Mouse (Mus musculus) urinary bladder, postnatal 10 days (tissue): ENCODE data around the gene Usp6nl.

Experiments used
- DNase-seq: peaks from one replicate; pipeline ENCODE4 v3.0.0; 2022; ENCODE audit warnings: low spot score

The Usp6nl gene

GRCm38 (mm10) chr2:6322376-6322901, at the start of gene Usp6nl:
Usp6nl (plus strand) TSS chr2:6322667.
- DNase-seq: peak; percentile 75

- DNase-seq: no peak
These were observed 49.0 kb upstream of the Usp6nl start for GRCm38 (mm10) chr2:6273392-6273845.

- DNase-seq: no peak
These were observed 43.5 kb upstream of the Usp6nl start for GRCm38 (mm10) chr2:6278813-6279530.

- DNase-seq: no peak
These were observed 42.7 kb upstream of the Usp6nl start for GRCm38 (mm10) chr2:6279614-6280301.

- no peak for DNase-seq
These were observed 38.9 kb upstream of the Usp6nl start for GRCm38 (mm10) chr2:6283569-6283968.

GRCm38 (mm10) chr2:6284784-6285183, 37.7 kb upstream of the Usp6nl start:
- DNase-seq: no peak

- DNase-seq: no peak
These were observed 36.7 kb upstream of the Usp6nl start for GRCm38 (mm10) chr2:6285794-6286193.

- DNase-seq: no peak
These were observed 28.5 kb upstream of the Usp6nl start for GRCm38 (mm10) chr2:6293825-6294444.

GRCm38 (mm10) chr2:6294993-6295628, 27.4 kb upstream of the Usp6nl start:
- DNase-seq: no peak

GRCm38 (mm10) chr2:6304768-6305167, 17.7 kb upstream of the Usp6nl start:
- no peak for DNase-seq

GRCm38 (mm10) chr2:6306861-6307260, 15.6 kb upstream of the Usp6nl start:
- DNase-seq: no peak

GRCm38 (mm10) chr2:6309373-6309821, 13.1 kb upstream of the Usp6nl start:
- DNase-seq: no peak

GRCm38 (mm10) chr2:6312764-6313163, 9.7 kb upstream of the Usp6nl start:
- no peak for DNase-seq

- DNase-seq: no peak
These were observed 8.7 kb upstream of the Usp6nl start for GRCm38 (mm10) chr2:6313733-6314132.

GRCm38 (mm10) chr2:6320153-6320552, 2.3 kb upstream of the Usp6nl start:
- no peak for DNase-seq

GRCm38 (mm10) chr2:6321769-6322375, 595 bp upstream of the Usp6nl start:
- DNase-seq: no peak

- no peak for DNase-seq
These were observed 563 bp downstream of the Usp6nl start for GRCm38 (mm10) chr2:6322938-6323521.

- DNase-seq: no peak
These were observed 3.2 kb downstream of the Usp6nl start for GRCm38 (mm10) chr2:6325646-6326045.

- no peak for DNase-seq
These were observed 6.5 kb downstream of the Usp6nl start for GRCm38 (mm10) chr2:6328927-6329326.

- DNase-seq: no peak
These were observed 8.3 kb downstream of the Usp6nl start for GRCm38 (mm10) chr2:6330756-6331155.
